Comparison of ENCODE assay signal across 15 mouse cellular contexts in the genomic region with DNA sequence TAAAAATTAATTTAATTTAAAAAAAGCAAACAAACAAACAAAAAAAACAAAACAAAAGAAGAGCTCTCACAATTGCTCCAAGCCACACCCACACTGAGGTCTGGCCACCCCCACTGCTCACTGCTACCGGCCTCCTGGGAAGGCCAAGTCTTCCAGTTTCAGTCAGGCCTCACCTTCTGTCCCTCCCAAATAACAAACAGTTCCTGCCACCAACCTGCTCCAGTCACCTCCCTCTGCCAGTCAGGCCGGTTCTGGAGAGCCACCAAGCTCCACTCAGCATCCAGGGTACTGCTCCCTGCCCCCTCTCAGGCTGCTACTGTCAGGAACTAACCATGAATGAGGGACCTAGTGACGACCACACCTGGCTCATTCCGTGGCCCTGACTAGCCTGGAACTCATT. TPM values are rescaled to one million over a fixed set of nuclear protein-coding genes. Genes with fewer than 3 reads are reported as not detected.
DNase-seq lines count a peak whose midpoint lies in the region; ATAC-seq and TF ChIP-seq lines count a peak whose summit lies in the region.
"Had no signal": no experiment of that assay in that cellular context is flagged by ENCODE, and none has a peak within 500 bp of the region (broad histone marks: within the 10 kb centered on the region; RNA-seq: fewer than 3 reads in every experiment).

No protein-coding gene starts in this region.

- H3K9me3 ChIP-seq in kidney, postnatal 0 days (replicated peaks; ENCODE audit: low read length): no peaks in the 10 kb centered on the region
- H3K9me3 ChIP-seq in stomach, embryonic 14.5 days (ENCODE audit: control insufficient read depth, low read depth, low read length): no peaks in the 10 kb centered on the region
- H3K9me3 ChIP-seq in hindbrain, embryonic 13.5 days: no peaks in the 10 kb centered on the region

- WGBS in kidney, postnatal 0 days: 19% methylated on average over 4 of the region's 4 CpGs
- WGBS in lung, adult 2 months: 28% methylated on average over 4 of the region's 4 CpGs
- WGBS in stomach, embryonic 14.5 days: 16% methylated on average over 4 of the region's 4 CpGs
- WGBS in hindbrain, embryonic 13.5 days: 28% methylated on average over 4 of the region's 4 CpGs

- no peak overlapping the region for H3K4me2 ChIP-seq in kidney, postnatal 0 days (ENCODE audit: low read length)
- no peak overlapping the region for H3K4me2 ChIP-seq in stomach, embryonic 14.5 days (replicated peaks; ENCODE audit: low read depth, low read length)
- H3K4me2 ChIP-seq in hindbrain, embryonic 13.5 days: no peak overlapping the region

- H3K27me3 ChIP-seq in kidney, postnatal 0 days (ENCODE audit: insufficient read depth, low read length): no peaks in the 10 kb centered on the region
- no peaks in the 10 kb centered on the region for H3K27me3 ChIP-seq in stomach, embryonic 14.5 days (ENCODE audit: control insufficient read depth, insufficient read depth, low read length)
- no peaks in the 10 kb centered on the region for H3K27me3 ChIP-seq in hindbrain, embryonic 13.5 days

- H3K9ac ChIP-seq in kidney, postnatal 0 days (ENCODE audit: low read depth, low read length): no peak overlapping the region
- H3K9ac ChIP-seq in stomach, embryonic 14.5 days (replicated peaks; ENCODE audit: low read depth, low read length): no peak overlapping the region
- H3K9ac ChIP-seq in hindbrain, embryonic 13.5 days: no peak overlapping the region

- DNase-seq in kidney, postnatal 0 days (ENCODE audit: low spot score): no peak
- no peak for DNase-seq in kidney, postnatal 14 days
- DNase-seq in ZHBTc4 (ENCODE audit: low read depth, low spot score): peak; percentile 46
- DNase-seq in lung, adult 2 months: peak; percentile 69
- no peak for DNase-seq in thymus, adult 18-20 months
- DNase-seq: adrenal gland, postnatal 10 days; heart, adult 2 months; right cerebral cortex, postnatal 14 days had no signal

- no peaks in the 10 kb centered on the region for H3K4me1 ChIP-seq in kidney, postnatal 0 days (replicated peaks; ENCODE audit: insufficient read depth, low read length)
- peaks cover 5% of the 10 kb centered on the region; the same call in 1 of the 2 replicates for H3K4me1 ChIP-seq in lung, adult 2 months (ENCODE audit: control insufficient read depth, insufficient read depth, low read length)
- H3K4me1 ChIP-seq in stomach, embryonic 14.5 days (ENCODE audit: control insufficient read depth, insufficient read depth, low read length): 0 out of 2 replicates have a peak, but pooled peaks cover 5% of the 10 kb centered on the region
- no peaks in the 10 kb centered on the region for H3K4me1 ChIP-seq in hindbrain, embryonic 13.5 days (replicated peaks)

- TF ChIP-seq CTCF in kidney, postnatal 0 days (IDR thresholded peaks at IDR 0.05; ENCODE audit: low read depth): no peak
- no peak for TF ChIP-seq CTCF in lung, adult 2 months (IDR thresholded peaks at IDR 0.05; ENCODE audit: insufficient read depth, low read length)

- no peak overlapping the region for H3K4me3 ChIP-seq in kidney, postnatal 0 days (replicated peaks; ENCODE audit: low read depth, low read length)
- no peak overlapping the region for H3K4me3 ChIP-seq in lung, adult 2 months (replicated peaks; ENCODE audit: extremely low read depth, low read depth, low read length)
- no peak overlapping the region for H3K4me3 ChIP-seq in stomach, embryonic 14.5 days (ENCODE audit: low read depth, low read length)
- H3K4me3 ChIP-seq in hindbrain, embryonic 13.5 days: no peak overlapping the region
- H3K4me3 ChIP-seq: erythroblast, embryonic 14.5 days; heart, adult 2 months had no signal

- no peak overlapping the region for H3K27ac ChIP-seq in kidney, postnatal 0 days
- H3K27ac ChIP-seq in stomach, embryonic 14.5 days (ENCODE audit: low read length): peak overlapping the region; percentile 73
- no peak overlapping the region for H3K27ac ChIP-seq in hindbrain, embryonic 13.5 days
- H3K27ac ChIP-seq: heart, adult 2 months; macrophage had no signal

- no peaks in the 10 kb centered on the region for H3K36me3 ChIP-seq in kidney, postnatal 0 days (ENCODE audit: insufficient read depth, low read length)
- no peaks in the 10 kb centered on the region for H3K36me3 ChIP-seq in stomach, embryonic 14.5 days (ENCODE audit: control insufficient read depth, insufficient read depth, low read length)
- no peaks in the 10 kb centered on the region for H3K36me3 ChIP-seq in hindbrain, embryonic 13.5 days

- ATAC-seq in kidney, postnatal 0 days (replicated peaks; ENCODE audit: low FRiP score, low read depth): 0 out of 2 replicates have a peak, but pooled peaks have one; percentile 13
- peak; percentile 95 for ATAC-seq in stomach, embryonic 14.5 days (ENCODE audit: insufficient number of reproducible peaks, insufficient read depth, low FRiP score, low read depth)
- no peak for ATAC-seq in monocyte, adult 5-6 weeks (replicated peaks; ENCODE audit: insufficient number of reproducible peaks, low FRiP score, low TSS enrichment, poor library complexity, severe bottlenecking)
- ATAC-seq in hindbrain, embryonic 13.5 days (ENCODE audit: low FRiP score): no peak

- peak; percentile 12; the same call in 1 of the 2 replicates for TF ChIP-seq POLR2A in lung, adult 2 months (IDR thresholded peaks at IDR 0.05; ENCODE audit: borderline replicate concordance, extremely low read depth, low read depth, low read length)

RNA-seq across cellular contexts. Expression of gene Rdh13, which starts 7.2 kb away (rescaled TPM):
- 24.3 and 26.5 TPM in 2 replicates for polyA plus RNA-seq in kidney, postnatal 0 days (2015; fragmentation: Nextera tagmentation; extraction: Ambion mirVana)
- polyA plus RNA-seq in lung, adult 2 months (2012; rRNA removed): 12.8 and 16.4 TPM in 2 replicates
- polyA plus RNA-seq in stomach, embryonic 14.5 days (2014; fragmentation: Nextera tagmentation; extraction: Ambion mirVana): 31.9 and 34.6 TPM in 2 replicates
- total RNA-seq in monocyte, adult 5-6 weeks (2017): 2.8 to 5.5 TPM (median 5.2 TPM) in 3 replicates
- polyA plus RNA-seq in hindbrain, embryonic 13.5 days (2015; fragmentation: Nextera tagmentation; extraction: Ambion mirVana): 37.2 and 37.7 TPM in 2 replicates

RNA-seq across cellular contexts. Expression of gene Eps8l1, which starts 7.8 kb away (rescaled TPM):
- 5.8 and 12.8 TPM in 2 replicates for polyA plus RNA-seq in kidney, postnatal 0 days (2015; fragmentation: Nextera tagmentation; extraction: Ambion mirVana)
- polyA plus RNA-seq in lung, adult 2 months (2012; rRNA removed): 32.7 and 44.8 TPM in 2 replicates
- polyA plus RNA-seq in stomach, embryonic 14.5 days (2014; fragmentation: Nextera tagmentation; extraction: Ambion mirVana): 5.0 and 7.9 TPM in 2 replicates
- total RNA-seq in monocyte, adult 5-6 weeks (2017): 15.0 to 52.1 TPM (median 27.4 TPM) in 3 replicates
- polyA plus RNA-seq in hindbrain, embryonic 13.5 days (2015; fragmentation: Nextera tagmentation; extraction: Ambion mirVana): 9.3 and 10.6 TPM in 2 replicates
- polyA plus RNA-seq: erythroblast, embryonic 14.5 days had no signal

RNA-seq across cellular contexts. Expression of gene Ppp1r12c, which starts 48.8 kb away (rescaled TPM):
- polyA plus RNA-seq in kidney, postnatal 0 days (2015; fragmentation: Nextera tagmentation; extraction: Ambion mirVana): 31.3 and 33.8 TPM in 2 replicates
- 92.3 and 108 TPM in 2 replicates for polyA plus RNA-seq in lung, adult 2 months (2012; rRNA removed)
- polyA plus RNA-seq in stomach, embryonic 14.5 days (2014; fragmentation: Nextera tagmentation; extraction: Ambion mirVana): 47.2 and 61.0 TPM in 2 replicates
- total RNA-seq in monocyte, adult 5-6 weeks (2017): 272 to 296 TPM (median 283 TPM) in 3 replicates
- 39.6 and 49.7 TPM in 2 replicates for polyA plus RNA-seq in hindbrain, embryonic 13.5 days (2015; fragmentation: Nextera tagmentation; extraction: Ambion mirVana)

RNA-seq across cellular contexts. Expression of gene Gp6, which starts 55.1 kb away (rescaled TPM):
- polyA plus RNA-seq in kidney, postnatal 0 days (2015; fragmentation: Nextera tagmentation; extraction: Ambion mirVana): 0.03 TPM in 1 of 2 replicates, not detected in the other
- polyA plus RNA-seq in lung, adult 2 months (2012; rRNA removed): 0.41 and 0.49 TPM in 2 replicates
- 0.27 and 0.36 TPM in 2 replicates for polyA plus RNA-seq in stomach, embryonic 14.5 days (2014; fragmentation: Nextera tagmentation; extraction: Ambion mirVana)
- total RNA-seq in monocyte, adult 5-6 weeks (2017): 0.32 to 14.1 TPM (median 1.8 TPM) in 3 replicates
- 0.13 and 0.19 TPM in 2 replicates for polyA plus RNA-seq in hindbrain, embryonic 13.5 days (2015; fragmentation: Nextera tagmentation; extraction: Ambion mirVana)
- total RNA-seq: hematopoietic stem cell, adult 5-6 weeks had no signal
- polyA plus RNA-seq: C2C12 had no signal

Comparison
In these comparisons a context has a peak if more than half of its experiments do, and no peak if none do; other contexts are left out.
1. ATAC-seq: peak in kidney, postnatal 0 days (single experiment) and stomach, embryonic 14.5 days (single experiment); none in monocyte, adult 5-6 weeks (single experiment) and hindbrain, embryonic 13.5 days (single experiment).
2. DNase-seq: peak in ZHBTc4 (single experiment) and lung, adult 2 months (single experiment); none in kidney, postnatal 0 days (single experiment), kidney, postnatal 14 days (single experiment) and thymus, adult 18-20 months (0 of 2).